Mouse (Mus musculus): ENCODE results near the gene Ntn3. TPM values are rescaled to one million over a fixed set of nuclear protein-coding genes. Genes with fewer than 3 reads are reported as not detected.

Gene Ntn3
- polyA plus RNA-seq, 1 experiment from 2014 or later, result 5.4 TPM

DNA sequence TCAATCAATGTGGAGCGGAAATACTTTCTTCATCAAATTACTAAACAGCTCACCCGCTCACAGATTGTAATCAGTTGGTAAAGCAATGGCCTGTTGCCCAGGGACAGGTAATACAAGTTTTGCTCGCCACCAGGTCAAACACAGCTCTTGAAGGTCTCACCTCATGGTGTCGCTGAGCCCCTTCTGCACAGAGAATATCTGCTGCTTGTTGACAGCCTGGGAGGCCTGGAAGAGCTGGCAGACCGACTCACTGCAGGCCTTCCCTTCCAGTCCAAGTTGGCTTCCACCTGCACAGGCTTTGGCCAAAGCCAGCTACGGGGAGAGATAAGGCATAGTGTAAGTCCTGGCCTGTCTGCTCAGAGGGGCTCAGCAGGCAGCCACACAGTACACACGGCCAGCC is 27.6 kb upstream of the Ntn3 start:
- no peaks in the 10 kb centered on the region for H3K9me3 ChIP-seq (replicated peaks; ENCODE audit: control insufficient read depth, low read length)
- H3K4me2 ChIP-seq (ENCODE audit: low read depth, low read length), result no peak overlapping the region
- H3K4me1 ChIP-seq (ENCODE audit: control insufficient read depth, insufficient read depth, low read length), result no peaks in the 10 kb centered on the region
- no peak overlapping the region for H3K4me3 ChIP-seq (replicated peaks; ENCODE audit: low read length)
- H3K9ac ChIP-seq (ENCODE audit: low read length), result no peak overlapping the region
- no peak overlapping the region for H3K27ac ChIP-seq (ENCODE audit: low read length)
- ATAC-seq (ENCODE audit: insufficient read depth, low FRiP score), result no peak
- H3K27me3 ChIP-seq (ENCODE audit: control insufficient read depth, insufficient read depth, low read length), result no peaks in the 10 kb centered on the region
- H3K36me3 ChIP-seq (ENCODE audit: control insufficient read depth, insufficient read depth, low read length), result peaks cover 32% of the 10 kb centered on the region
- WGBS, result 96% methylated on average over 7 of the region's 7 CpGs

GRCm38 (mm10) chr17:24236479-24236878 is 27.1 kb upstream of the Ntn3 start:
- 96% methylated on average over 1 of the region's 1 CpGs for WGBS
- Histone ChIP-seq H3K36me3 (ENCODE audit: control insufficient read depth, insufficient read depth, low read length) (peaks cover 33% of the 10 kb centered on the region), H3K9ac (ENCODE audit: low read length) (no peak overlapping the region)

GRCm38 (mm10) chr17:24227941-24228340 is 18.6 kb upstream of the Ntn3 start:
- Histone ChIP-seq H3K27ac (ENCODE audit: low read length) (no peak overlapping the region), H3K9me3 (replicated peaks; ENCODE audit: control insufficient read depth, low read length) (no peaks in the 10 kb centered on the region), H3K9ac (ENCODE audit: low read length) (no peak overlapping the region), H3K4me3 (replicated peaks; ENCODE audit: low read length) (no peak overlapping the region), H3K4me2 (ENCODE audit: low read depth, low read length) (no peak overlapping the region), H3K36me3 (ENCODE audit: control insufficient read depth, insufficient read depth, low read length) (peaks cover 27% of the 10 kb centered on the region), H3K27me3 (ENCODE audit: control insufficient read depth, insufficient read depth, low read length) (no peaks in the 10 kb centered on the region), H3K4me1 (ENCODE audit: control insufficient read depth, insufficient read depth, low read length) (no peaks in the 10 kb centered on the region)
- ATAC-seq (ENCODE audit: insufficient read depth, low FRiP score), result no peak
- 85% methylated on average over 7 of the region's 7 CpGs for WGBS

More at GRCm38 (mm10) chr17:24236479-24236878, 27.1 kb upstream of the Ntn3 start:
- no peak overlapping the region for H3K4me3 ChIP-seq (replicated peaks; ENCODE audit: low read length)
- no peak overlapping the region for H3K4me2 ChIP-seq (ENCODE audit: low read depth, low read length)
- ATAC-seq (ENCODE audit: insufficient read depth, low FRiP score), result no peak
- H3K27me3 ChIP-seq (ENCODE audit: control insufficient read depth, insufficient read depth, low read length), result no peaks in the 10 kb centered on the region
- no peaks in the 10 kb centered on the region for H3K9me3 ChIP-seq (replicated peaks; ENCODE audit: control insufficient read depth, low read length)
- no peaks in the 10 kb centered on the region for H3K4me1 ChIP-seq (ENCODE audit: control insufficient read depth, insufficient read depth, low read length)
- H3K27ac ChIP-seq (ENCODE audit: low read length), result no peak overlapping the region

- Histone ChIP-seq H3K4me2 (ENCODE audit: low read depth, low read length) (no peak overlapping the region), H3K36me3 (ENCODE audit: control insufficient read depth, insufficient read depth, low read length) (peaks cover 22% of the 10 kb centered on the region), H3K27ac (ENCODE audit: low read length) (no peak overlapping the region), H3K9ac (ENCODE audit: low read length) (no peak overlapping the region), H3K9me3 (replicated peaks; ENCODE audit: control insufficient read depth, low read length) (no peaks in the 10 kb centered on the region), H3K4me1 (ENCODE audit: control insufficient read depth, insufficient read depth, low read length) (no peaks in the 10 kb centered on the region), H3K4me3 (replicated peaks; ENCODE audit: low read length) (no peak overlapping the region), H3K27me3 (ENCODE audit: control insufficient read depth, insufficient read depth, low read length) (no peaks in the 10 kb centered on the region)
- WGBS, result 92% methylated on average over 8 of the region's 8 CpGs
- ATAC-seq (ENCODE audit: insufficient read depth, low FRiP score), result no peak
Measured at GRCm38 (mm10) chr17:24226721-24227120, 17.4 kb upstream of the Ntn3 start.

DNA sequence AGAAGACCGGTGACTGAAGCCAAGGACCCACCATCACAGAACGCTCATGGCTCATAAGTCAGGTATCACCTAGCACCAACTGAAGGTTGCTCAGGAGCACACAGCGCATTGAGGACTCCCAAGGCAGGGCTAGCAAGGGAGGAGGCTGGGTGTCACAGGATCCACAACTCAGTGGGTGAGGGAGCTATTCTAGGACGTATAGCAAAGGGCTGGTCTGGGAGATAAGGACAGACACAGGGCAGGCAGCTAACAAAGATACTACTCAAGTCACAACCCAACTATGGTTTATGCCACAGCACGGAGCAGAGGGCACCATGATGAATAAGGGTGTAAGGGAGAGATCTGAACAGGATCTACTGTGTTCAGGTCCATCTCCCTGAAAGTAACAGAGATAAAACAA is 16.5 kb upstream of the Ntn3 start:
- no peak for ATAC-seq (ENCODE audit: insufficient read depth, low FRiP score)
- H3K36me3 ChIP-seq (ENCODE audit: control insufficient read depth, insufficient read depth, low read length), result peaks cover 15% of the 10 kb centered on the region

DNA sequence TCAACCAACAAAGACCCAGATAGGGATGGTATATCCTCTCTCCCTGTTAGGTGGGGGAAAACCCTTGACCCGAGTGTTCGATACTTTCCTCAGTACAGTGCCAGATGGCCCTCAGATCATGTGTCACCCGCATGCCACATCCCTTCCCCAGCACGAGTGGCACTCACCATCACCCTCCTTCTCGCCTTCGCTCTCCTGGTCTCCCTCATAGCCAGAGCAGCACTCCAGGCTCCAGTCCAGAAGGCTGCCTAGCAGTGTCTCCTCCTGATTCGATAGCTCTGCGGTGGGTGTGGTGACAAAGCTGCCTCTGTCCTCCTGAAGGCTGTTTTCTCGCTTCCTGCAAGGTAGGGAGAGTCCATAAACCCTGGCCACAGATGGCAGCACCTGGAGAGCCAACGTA is 15.4 kb upstream of the Ntn3 start:
- no peak for ATAC-seq (ENCODE audit: insufficient read depth, low FRiP score)
- no peaks in the 10 kb centered on the region for H3K27me3 ChIP-seq (ENCODE audit: control insufficient read depth, insufficient read depth, low read length)
- no peak overlapping the region for H3K9ac ChIP-seq (ENCODE audit: low read length)
- peaks cover 8% of the 10 kb centered on the region for H3K4me1 ChIP-seq (ENCODE audit: control insufficient read depth, insufficient read depth, low read length)
- H3K4me3 ChIP-seq (replicated peaks; ENCODE audit: low read length), result no peak overlapping the region
- no peaks in the 10 kb centered on the region for H3K9me3 ChIP-seq (replicated peaks; ENCODE audit: control insufficient read depth, low read length)
- no peak overlapping the region for H3K27ac ChIP-seq (ENCODE audit: low read length)
- H3K36me3 ChIP-seq (ENCODE audit: control insufficient read depth, insufficient read depth, low read length), result peaks cover 15% of the 10 kb centered on the region
- 87% methylated on average over 10 of the region's 10 CpGs for WGBS
- no peak overlapping the region for H3K4me2 ChIP-seq (ENCODE audit: low read depth, low read length)

More for the DNA sequence above, 16.5 kb upstream of the Ntn3 start:
- H3K9me3 ChIP-seq (replicated peaks; ENCODE audit: control insufficient read depth, low read length), result no peaks in the 10 kb centered on the region
- peaks cover 4% of the 10 kb centered on the region; the same call in 1 of the 2 replicates for H3K4me1 ChIP-seq (ENCODE audit: control insufficient read depth, insufficient read depth, low read length)
- H3K4me3 ChIP-seq (replicated peaks; ENCODE audit: low read length), result no peak overlapping the region
- no peak overlapping the region for H3K9ac ChIP-seq (ENCODE audit: low read length)
- H3K27me3 ChIP-seq (ENCODE audit: control insufficient read depth, insufficient read depth, low read length), result no peaks in the 10 kb centered on the region
- WGBS, result 89% methylated on average over 5 of the region's 5 CpGs
- no peak overlapping the region for H3K27ac ChIP-seq (ENCODE audit: low read length)
- H3K4me2 ChIP-seq (ENCODE audit: low read depth, low read length), result no peak overlapping the region

DNA sequence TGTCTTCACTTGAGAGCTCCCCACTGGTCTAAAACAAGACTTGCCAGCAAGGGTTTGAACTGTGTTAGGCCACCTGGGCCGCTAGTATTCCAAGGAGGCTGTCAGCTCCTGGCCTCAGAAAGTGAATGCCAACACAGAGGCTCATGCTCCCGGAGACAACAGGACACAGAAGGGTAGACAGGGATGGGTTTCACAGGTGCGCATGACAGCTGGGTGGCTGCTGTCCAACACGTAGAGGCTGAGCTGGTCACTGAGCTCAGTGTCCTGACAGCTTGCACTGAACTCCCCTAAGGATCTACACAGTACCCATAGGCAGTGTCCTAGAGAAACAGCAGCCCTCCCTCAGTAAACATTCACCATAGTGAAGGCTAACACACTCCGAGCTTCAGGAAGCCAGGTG is 14.2 kb upstream of the Ntn3 start:
- Histone ChIP-seq H3K4me2 (ENCODE audit: low read depth, low read length) (no peak overlapping the region), H3K9ac (ENCODE audit: low read length) (peak overlapping the region; percentile 5; the same call in 1 of the 2 replicates), H3K27me3 (ENCODE audit: control insufficient read depth, insufficient read depth, low read length) (no peaks in the 10 kb centered on the region), H3K9me3 (replicated peaks; ENCODE audit: control insufficient read depth, low read length) (no peaks in the 10 kb centered on the region), H3K4me1 (ENCODE audit: control insufficient read depth, insufficient read depth, low read length) (peaks cover 14% of the 10 kb centered on the region), H3K36me3 (ENCODE audit: control insufficient read depth, insufficient read depth, low read length) (peaks cover 11% of the 10 kb centered on the region), H3K4me3 (replicated peaks; ENCODE audit: low read length) (no peak overlapping the region), H3K27ac (ENCODE audit: low read length) (no peak overlapping the region)
- 84% methylated on average over 5 of the region's 5 CpGs for WGBS
- ATAC-seq (ENCODE audit: insufficient read depth, low FRiP score), result no peak

- WGBS, result 67% methylated on average over 6 of the region's 6 CpGs
- H3K27me3 ChIP-seq (ENCODE audit: control insufficient read depth, insufficient read depth, low read length), result no peaks in the 10 kb centered on the region
- H3K9me3 ChIP-seq (replicated peaks; ENCODE audit: control insufficient read depth, low read length), result no peaks in the 10 kb centered on the region
- no peak overlapping the region for H3K9ac ChIP-seq (ENCODE audit: low read length)
- H3K27ac ChIP-seq (ENCODE audit: low read length), result no peak overlapping the region
- no peak for ATAC-seq (ENCODE audit: insufficient read depth, low FRiP score)
- H3K4me3 ChIP-seq (replicated peaks; ENCODE audit: low read length), result no peak overlapping the region
- H3K36me3 ChIP-seq (ENCODE audit: control insufficient read depth, insufficient read depth, low read length), result peaks cover 7% of the 10 kb centered on the region
- H3K4me1 ChIP-seq (ENCODE audit: control insufficient read depth, insufficient read depth, low read length), result peaks cover 14% of the 10 kb centered on the region
- H3K4me2 ChIP-seq (ENCODE audit: low read depth, low read length), result no peak overlapping the region
Measured at GRCm38 (mm10) chr17:24222653-24223052, 13.3 kb upstream of the Ntn3 start.

- Histone ChIP-seq H3K27me3 (ENCODE audit: control insufficient read depth, insufficient read depth, low read length) (no peaks in the 10 kb centered on the region), H3K4me1 (ENCODE audit: control insufficient read depth, insufficient read depth, low read length) (peaks cover 14% of the 10 kb centered on the region), H3K27ac (ENCODE audit: low read length) (peak within 1 kb of the TSS; percentile 13; the same call in 1 of the 2 replicates), H3K4me2 (ENCODE audit: low read depth, low read length) (peak within 1 kb of the TSS; percentile 92), H3K9me3 (replicated peaks; ENCODE audit: control insufficient read depth, low read length) (no peaks in the 10 kb centered on the region), H3K36me3 (ENCODE audit: control insufficient read depth, insufficient read depth, low read length) (peaks cover 5% of the 10 kb centered on the region; the same call in 1 of the 2 replicates), H3K4me3 (replicated peaks; ENCODE audit: low read length) (peak within 1 kb of the TSS; percentile 73), H3K9ac (ENCODE audit: low read length) (peak within 1 kb of the TSS; percentile 82)
- peak; percentile 93 for ATAC-seq (ENCODE audit: insufficient read depth, low FRiP score)
- 3% methylated on average over 41 of the region's 41 CpGs for WGBS
Measured at GRCm38 (mm10) chr17:24220435-24221411, 11.4 kb upstream of the Ntn3 start, which contains the start of gene Tedc2. TSS of gene Tedc2 (minus strand) at chr17:24220851.

Measured in stomach, embryonic 16.5 days (tissue).